Mouse (Mus musculus) erythroblast, embryonic 14.5 days (primary cell): ENCODE data around the gene Tlcd1.

Experiments used
- GATA1 ChIP-seq: IDR thresholded peaks from 2 replicates; pipeline ENCODE4 v1.6.1; 2012; ENCODE audit warnings: low read length, inconsistent platforms, mixed read lengths
- TAL1 ChIP-seq: IDR thresholded peaks from 3 replicates; pipeline ENCODE4 v1.6.1; 2012; ENCODE audit warnings: low read length, inconsistent platforms, mixed read lengths

DNA sequence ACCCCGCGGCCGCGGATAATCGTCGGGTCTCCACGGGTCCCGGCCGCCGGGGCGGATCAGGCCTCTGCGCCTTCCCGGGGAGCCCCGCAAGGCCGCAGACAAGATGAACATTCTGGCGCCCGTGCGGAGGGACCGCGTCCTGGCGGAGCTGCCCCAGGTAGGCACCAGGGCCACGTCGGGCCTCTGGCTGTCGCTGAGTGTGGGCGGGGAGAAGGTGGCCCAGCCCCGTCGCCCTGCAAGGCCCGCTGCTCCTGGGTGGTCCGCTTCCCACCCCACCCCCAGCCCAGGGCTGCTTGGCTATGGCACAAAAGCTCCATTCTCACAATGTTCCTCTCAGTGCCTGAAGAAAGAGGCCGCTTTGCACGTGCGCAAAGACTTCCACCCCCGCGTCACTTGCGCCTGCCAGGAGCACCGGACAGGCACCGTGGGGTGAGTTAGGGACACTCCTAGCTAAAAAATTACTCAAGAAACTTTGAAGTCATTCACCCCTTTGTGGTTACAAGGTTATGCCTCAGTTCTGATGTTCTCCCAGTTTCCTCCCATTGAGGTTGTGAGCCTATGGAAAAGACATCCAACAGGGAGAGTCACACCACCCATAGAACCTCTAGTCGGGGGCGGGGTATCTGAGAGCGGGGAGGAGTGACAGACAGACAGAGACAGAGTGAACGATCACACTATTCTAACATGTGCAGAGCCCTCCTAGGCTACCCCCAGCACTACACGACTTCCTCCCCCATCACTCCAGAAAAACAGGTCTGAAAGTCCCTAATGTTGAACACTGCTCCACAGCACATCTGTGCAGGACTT lies 12.9 kb downstream of the Tlcd1 start:
- TF ChIP-seq TAL1: no peak
- TF ChIP-seq GATA1: no peak
